Mouse (Mus musculus): ENCODE measurements around the gene Sema6d. TPM values are rescaled to one million over a fixed set of nuclear protein-coding genes. Genes with fewer than 3 reads are reported as not detected.

The Sema6d gene
- polyA plus RNA-seq, 1 experiment = 6.7 TPM

GRCm38 (mm10) chr2:124522426-124522825, 432.7 kb downstream of the Sema6d start:
- no peak overlapping the region for H3K4me3 ChIP-seq (replicated peaks; ENCODE audit: control insufficient read depth, low read depth, low read length)
- 78% methylated on average over 3 of the region's 3 CpGs for WGBS
- no peak for TF ChIP-seq CTCF (IDR thresholded peaks at IDR 0.05; ENCODE audit: control insufficient read depth, insufficient read depth, low read length)
- no peak for TF ChIP-seq POLR2A (IDR thresholded peaks at IDR 0.05; ENCODE audit: borderline replicate concordance, control insufficient read depth, low read depth, low read length)
- no peak overlapping the region; the same call in 1 of the 2 replicates for H3K27ac ChIP-seq (ENCODE audit: control insufficient read depth, insufficient read depth, low read depth, low read length, poor library complexity)
- H3K4me1 ChIP-seq (ENCODE audit: control insufficient read depth, insufficient read depth, low read length) = no peaks in the 10 kb centered on the region

- Histone ChIP-seq H3K27ac (ENCODE audit: control insufficient read depth, insufficient read depth, low read depth, low read length, poor library complexity) (no peak overlapping the region), H3K4me3 (replicated peaks; ENCODE audit: control insufficient read depth, low read depth, low read length) (no peak overlapping the region), H3K4me1 (ENCODE audit: control insufficient read depth, insufficient read depth, low read length) (no peaks in the 10 kb centered on the region)
- 85% methylated on average over 6 of the region's 6 CpGs for WGBS
- TF ChIP-seq POLR2A (IDR thresholded peaks at IDR 0.05; ENCODE audit: borderline replicate concordance, control insufficient read depth, low read depth, low read length) (no peak), CTCF (IDR thresholded peaks at IDR 0.05; ENCODE audit: control insufficient read depth, insufficient read depth, low read length) (no peak)
These were observed 433.9 kb downstream of the Sema6d start for GRCm38 (mm10) chr2:124523667-124524066.

- Histone ChIP-seq H3K4me3 (replicated peaks; ENCODE audit: control insufficient read depth, low read depth, low read length) (no peak overlapping the region), H3K27ac (ENCODE audit: control insufficient read depth, insufficient read depth, low read depth, low read length, poor library complexity) (no peak overlapping the region), H3K4me1 (ENCODE audit: control insufficient read depth, insufficient read depth, low read length) (no peaks in the 10 kb centered on the region)
- TF ChIP-seq POLR2A (IDR thresholded peaks at IDR 0.05; ENCODE audit: borderline replicate concordance, control insufficient read depth, low read depth, low read length) (no peak), CTCF (IDR thresholded peaks at IDR 0.05; ENCODE audit: control insufficient read depth, insufficient read depth, low read length) (no peak)
- 77% methylated on average over 3 of the region's 3 CpGs for WGBS
These were observed 434.4 kb downstream of the Sema6d start for GRCm38 (mm10) chr2:124524167-124524566.

- H3K4me1 ChIP-seq (ENCODE audit: control insufficient read depth, insufficient read depth, low read length) = no peaks in the 10 kb centered on the region
- 82% methylated on average over 3 of the region's 3 CpGs for WGBS
- no peak overlapping the region for H3K27ac ChIP-seq (ENCODE audit: control insufficient read depth, insufficient read depth, low read depth, low read length, poor library complexity)
- H3K4me3 ChIP-seq (replicated peaks; ENCODE audit: control insufficient read depth, low read depth, low read length) = no peak overlapping the region
- TF ChIP-seq POLR2A (IDR thresholded peaks at IDR 0.05; ENCODE audit: borderline replicate concordance, control insufficient read depth, low read depth, low read length) = no peak
- no peak for TF ChIP-seq CTCF (IDR thresholded peaks at IDR 0.05; ENCODE audit: control insufficient read depth, insufficient read depth, low read length)
These were observed 437.9 kb downstream of the Sema6d start for GRCm38 (mm10) chr2:124527641-124528040.

GRCm38 (mm10) chr2:124530441-124530840, 440.7 kb downstream of the Sema6d start:
- WGBS = 74% methylated on average over 2 of the region's 2 CpGs
- Histone ChIP-seq H3K4me3 (replicated peaks; ENCODE audit: control insufficient read depth, low read depth, low read length) (no peak overlapping the region), H3K4me1 (ENCODE audit: control insufficient read depth, insufficient read depth, low read length) (no peaks in the 10 kb centered on the region), H3K27ac (ENCODE audit: control insufficient read depth, insufficient read depth, low read depth, low read length, poor library complexity) (no peak overlapping the region)
- TF ChIP-seq CTCF (IDR thresholded peaks at IDR 0.05; ENCODE audit: control insufficient read depth, insufficient read depth, low read length) = no peak
- TF ChIP-seq POLR2A (IDR thresholded peaks at IDR 0.05; ENCODE audit: borderline replicate concordance, control insufficient read depth, low read depth, low read length) = no peak

DNA sequence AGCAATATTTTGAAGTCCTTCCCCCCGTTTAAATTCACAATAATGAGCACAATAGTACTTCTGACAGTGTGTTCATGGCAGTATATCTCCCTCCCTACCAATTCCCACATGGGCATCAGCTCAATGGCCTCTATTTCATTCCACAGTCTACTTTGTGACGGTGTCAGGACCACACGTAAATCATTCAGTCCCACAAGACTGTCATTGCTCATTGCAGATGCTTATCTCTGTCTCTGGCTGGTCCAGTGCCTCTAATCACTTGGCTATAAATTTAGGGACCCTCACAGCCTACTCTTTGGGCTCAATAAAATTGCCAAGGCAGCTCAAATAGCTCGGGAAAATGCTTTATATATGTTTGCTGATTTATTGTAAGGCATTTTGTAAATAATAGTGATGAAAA, 441.3 kb downstream of the Sema6d start:
- Histone ChIP-seq H3K4me3 (replicated peaks; ENCODE audit: control insufficient read depth, low read depth, low read length) (no peak overlapping the region), H3K4me1 (ENCODE audit: control insufficient read depth, insufficient read depth, low read length) (no peaks in the 10 kb centered on the region), H3K27ac (ENCODE audit: control insufficient read depth, insufficient read depth, low read depth, low read length, poor library complexity) (no peak overlapping the region)
- WGBS = 46% methylated on average over 4 of the region's 4 CpGs
- no peak for TF ChIP-seq CTCF (IDR thresholded peaks at IDR 0.05; ENCODE audit: control insufficient read depth, insufficient read depth, low read length)
- TF ChIP-seq POLR2A (IDR thresholded peaks at IDR 0.05; ENCODE audit: borderline replicate concordance, control insufficient read depth, low read depth, low read length) = no peak

DNA sequence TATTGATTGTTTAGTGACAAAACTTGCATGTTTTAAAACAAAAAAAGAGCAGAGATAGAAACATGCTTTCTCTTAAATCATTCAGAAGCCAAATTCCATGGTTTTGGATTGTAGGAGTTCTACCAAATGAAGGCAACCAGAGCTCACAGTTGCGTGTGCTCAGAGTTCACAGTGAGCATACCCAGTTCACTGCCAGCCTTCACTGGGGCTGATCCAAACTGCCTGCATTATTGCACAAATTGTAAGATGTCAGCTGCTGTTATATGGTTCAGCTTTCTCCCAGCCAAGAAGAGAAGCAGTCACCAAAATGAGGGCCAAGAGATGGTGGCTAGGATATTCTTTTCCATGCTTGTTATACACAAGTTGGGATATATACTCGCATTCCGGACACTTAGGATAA, 443.1 kb downstream of the Sema6d start:
- Histone ChIP-seq H3K27ac (ENCODE audit: control insufficient read depth, insufficient read depth, low read depth, low read length, poor library complexity) (no peak overlapping the region), H3K4me3 (replicated peaks; ENCODE audit: control insufficient read depth, low read depth, low read length) (no peak overlapping the region), H3K4me1 (ENCODE audit: control insufficient read depth, insufficient read depth, low read length) (no peaks in the 10 kb centered on the region)
- no peak for TF ChIP-seq CTCF (IDR thresholded peaks at IDR 0.05; ENCODE audit: control insufficient read depth, insufficient read depth, low read length)
- no peak for TF ChIP-seq POLR2A (IDR thresholded peaks at IDR 0.05; ENCODE audit: borderline replicate concordance, control insufficient read depth, low read depth, low read length)
- 84% methylated on average over 3 of the region's 3 CpGs for WGBS

- Histone ChIP-seq H3K4me1 (ENCODE audit: control insufficient read depth, insufficient read depth, low read length) (no peaks in the 10 kb centered on the region), H3K27ac (ENCODE audit: control insufficient read depth, insufficient read depth, low read depth, low read length, poor library complexity) (no peak overlapping the region), H3K4me3 (replicated peaks; ENCODE audit: control insufficient read depth, low read depth, low read length) (no peak overlapping the region)
- 78% methylated on average over 6 of the region's 6 CpGs for WGBS
- TF ChIP-seq CTCF (IDR thresholded peaks at IDR 0.05; ENCODE audit: control insufficient read depth, insufficient read depth, low read length) (no peak), POLR2A (IDR thresholded peaks at IDR 0.05; ENCODE audit: borderline replicate concordance, control insufficient read depth, low read depth, low read length) (no peak)
These were observed 443.8 kb downstream of the Sema6d start for GRCm38 (mm10) chr2:124533602-124534001.

DNA sequence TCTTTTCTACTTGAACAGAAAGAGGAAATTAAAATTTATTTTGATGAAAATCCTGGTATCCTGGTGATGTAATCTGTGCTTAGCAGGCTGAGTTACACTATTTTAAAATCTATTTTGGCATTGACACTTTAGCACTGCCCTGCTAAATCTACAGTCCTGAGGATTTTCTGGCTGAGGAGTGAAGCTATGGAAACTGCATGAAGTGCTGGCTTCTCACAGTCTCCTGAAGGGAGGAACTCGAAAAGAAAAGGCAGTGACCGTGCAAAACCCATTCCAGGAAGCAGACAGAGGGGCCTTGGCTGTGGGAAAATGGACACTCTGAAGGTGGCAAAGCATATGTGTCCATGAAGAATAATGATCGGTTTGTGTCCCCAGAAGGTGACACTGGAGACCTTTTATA, 460.5 kb downstream of the Sema6d start:
- no peak overlapping the region for H3K4me3 ChIP-seq (replicated peaks; ENCODE audit: control insufficient read depth, low read depth, low read length)
- no peaks in the 10 kb centered on the region for H3K4me1 ChIP-seq (ENCODE audit: control insufficient read depth, insufficient read depth, low read length)
- TF ChIP-seq POLR2A (IDR thresholded peaks at IDR 0.05; ENCODE audit: borderline replicate concordance, control insufficient read depth, low read depth, low read length) (no peak), CTCF (IDR thresholded peaks at IDR 0.05; ENCODE audit: control insufficient read depth, insufficient read depth, low read length) (no peak)
- 38% methylated on average over 3 of the region's 3 CpGs for WGBS
- no peak overlapping the region for H3K27ac ChIP-seq (ENCODE audit: control insufficient read depth, insufficient read depth, low read depth, low read length, poor library complexity)
